9 mouse cellular contexts compared by ENCODE assay signal in genomic region chr9:100194604-100195444, GRCm38 (mm10).
A peak's percentile ranks its signal among the peaks of the same experiment; 100 is the strongest.
DNase-seq lines count a peak whose midpoint lies in the region; ATAC-seq lines count a peak whose summit lies in the region.
"Had no signal": no experiment of that assay in that cellular context is flagged by ENCODE, and none has a peak within 500 bp of the region (broad histone marks: within the 10 kb centered on the region; RNA-seq: fewer than 3 reads in every experiment).

No protein-coding gene starts in this region.

- H3K9ac ChIP-seq in limb, embryonic 13.5 days: no peak overlapping the region
- no peak overlapping the region for H3K9ac ChIP-seq in hindbrain, embryonic 13.5 days
- no peak overlapping the region for H3K9ac ChIP-seq in neural tube, embryonic 14.5 days (replicated peaks; ENCODE audit: low read depth, low read length)
- H3K9ac ChIP-seq: heart, embryonic 15.5 days had no signal

- H3K4me3 ChIP-seq in limb, embryonic 13.5 days: no peak overlapping the region
- H3K4me3 ChIP-seq in limb, embryonic 10.5 days: no peak overlapping the region
- H3K4me3 ChIP-seq in hindbrain, embryonic 13.5 days: no peak overlapping the region
- H3K4me3 ChIP-seq in neural tube, embryonic 14.5 days (ENCODE audit: low read depth, low read length): no peak overlapping the region
- H3K4me3 ChIP-seq: heart, embryonic 15.5 days had no signal

- DNase-seq in adrenal gland, postnatal 10 days: peak; percentile 10
- DNase-seq in adrenal gland, postnatal 25 days: no peak
- DNase-seq in limb, embryonic 10.5 days (ENCODE audit: low spot score): no peak
- DNase-seq in testis, postnatal 10 days (ENCODE audit: low spot score): no peak
- no peak for DNase-seq in spleen, postnatal 14 days (ENCODE audit: low spot score in 2 of 2)

- WGBS in limb, embryonic 13.5 days: 61% methylated on average over 11 of the region's 11 CpGs
- WGBS in limb, embryonic 10.5 days: 86% methylated on average over 11 of the region's 11 CpGs
- 45% methylated on average over 11 of the region's 11 CpGs for WGBS in hindbrain, embryonic 13.5 days
- 43% methylated on average over 11 of the region's 11 CpGs for WGBS in neural tube, embryonic 14.5 days

- no peak overlapping the region for H3K27ac ChIP-seq in limb, embryonic 13.5 days
- no peak overlapping the region for H3K27ac ChIP-seq in limb, embryonic 10.5 days
- peak overlapping the region; percentile 60 for H3K27ac ChIP-seq in hindbrain, embryonic 13.5 days
- no peak overlapping the region for H3K27ac ChIP-seq in neural tube, embryonic 14.5 days (ENCODE audit: low read depth, low read length)
- H3K27ac ChIP-seq: heart, embryonic 15.5 days had no signal

- no peaks in the 10 kb centered on the region for H3K9me3 ChIP-seq in limb, embryonic 13.5 days
- no peaks in the 10 kb centered on the region for H3K9me3 ChIP-seq in limb, embryonic 10.5 days (replicated peaks)
- no peaks in the 10 kb centered on the region for H3K9me3 ChIP-seq in hindbrain, embryonic 13.5 days
- no peaks in the 10 kb centered on the region for H3K9me3 ChIP-seq in neural tube, embryonic 14.5 days (ENCODE audit: control insufficient read depth, low read length)
- H3K9me3 ChIP-seq: heart, embryonic 15.5 days had no signal

- H3K4me1 ChIP-seq in limb, embryonic 13.5 days: 0 out of 2 replicates have a peak, but pooled peaks cover 3% of the 10 kb centered on the region
- no peaks in the 10 kb centered on the region for H3K4me1 ChIP-seq in limb, embryonic 10.5 days
- peaks cover 8% of the 10 kb centered on the region for H3K4me1 ChIP-seq in hindbrain, embryonic 13.5 days (replicated peaks)
- H3K4me1 ChIP-seq in neural tube, embryonic 14.5 days (ENCODE audit: control insufficient read depth, insufficient read depth, low read length): peaks cover 10% of the 10 kb centered on the region; the same call in 1 of the 2 replicates
- H3K4me1 ChIP-seq: heart, embryonic 15.5 days had no signal

- no peaks in the 10 kb centered on the region for H3K36me3 ChIP-seq in limb, embryonic 13.5 days
- H3K36me3 ChIP-seq in limb, embryonic 10.5 days: no peaks in the 10 kb centered on the region
- H3K36me3 ChIP-seq in hindbrain, embryonic 13.5 days: no peaks in the 10 kb centered on the region
- H3K36me3 ChIP-seq in neural tube, embryonic 14.5 days (ENCODE audit: control insufficient read depth, insufficient read depth, low read length): no peaks in the 10 kb centered on the region
- H3K36me3 ChIP-seq: heart, embryonic 15.5 days had no signal

- peak; percentile 90 for ATAC-seq in limb, embryonic 13.5 days (ENCODE audit: low FRiP score, low read depth)
- ATAC-seq in hindbrain, embryonic 13.5 days (ENCODE audit: low FRiP score): peak; percentile 87
- ATAC-seq in neural tube, embryonic 14.5 days (ENCODE audit: low read depth): peak; percentile 79

- no peaks in the 10 kb centered on the region for H3K27me3 ChIP-seq in limb, embryonic 13.5 days
- H3K27me3 ChIP-seq in limb, embryonic 10.5 days (ENCODE audit: low read depth, poor library complexity, severe bottlenecking): no peaks in the 10 kb centered on the region
- no peaks in the 10 kb centered on the region for H3K27me3 ChIP-seq in hindbrain, embryonic 13.5 days
- no peaks in the 10 kb centered on the region for H3K27me3 ChIP-seq in neural tube, embryonic 14.5 days (ENCODE audit: control insufficient read depth, insufficient read depth, low read length)
- H3K27me3 ChIP-seq: heart, embryonic 15.5 days had no signal

- no peak overlapping the region for H3K4me2 ChIP-seq in limb, embryonic 13.5 days (replicated peaks)
- peak overlapping the region; percentile 20; the same call in 1 of the 2 replicates for H3K4me2 ChIP-seq in hindbrain, embryonic 13.5 days
- H3K4me2 ChIP-seq in neural tube, embryonic 14.5 days (ENCODE audit: low read depth, low read length): peak overlapping the region; percentile 8; the same call in 1 of the 2 replicates
- H3K4me2 ChIP-seq: heart, embryonic 15.5 days had no signal
